Mouse (Mus musculus): ENCODE data around the gene Padi1.

Gene Padi1

DNA sequence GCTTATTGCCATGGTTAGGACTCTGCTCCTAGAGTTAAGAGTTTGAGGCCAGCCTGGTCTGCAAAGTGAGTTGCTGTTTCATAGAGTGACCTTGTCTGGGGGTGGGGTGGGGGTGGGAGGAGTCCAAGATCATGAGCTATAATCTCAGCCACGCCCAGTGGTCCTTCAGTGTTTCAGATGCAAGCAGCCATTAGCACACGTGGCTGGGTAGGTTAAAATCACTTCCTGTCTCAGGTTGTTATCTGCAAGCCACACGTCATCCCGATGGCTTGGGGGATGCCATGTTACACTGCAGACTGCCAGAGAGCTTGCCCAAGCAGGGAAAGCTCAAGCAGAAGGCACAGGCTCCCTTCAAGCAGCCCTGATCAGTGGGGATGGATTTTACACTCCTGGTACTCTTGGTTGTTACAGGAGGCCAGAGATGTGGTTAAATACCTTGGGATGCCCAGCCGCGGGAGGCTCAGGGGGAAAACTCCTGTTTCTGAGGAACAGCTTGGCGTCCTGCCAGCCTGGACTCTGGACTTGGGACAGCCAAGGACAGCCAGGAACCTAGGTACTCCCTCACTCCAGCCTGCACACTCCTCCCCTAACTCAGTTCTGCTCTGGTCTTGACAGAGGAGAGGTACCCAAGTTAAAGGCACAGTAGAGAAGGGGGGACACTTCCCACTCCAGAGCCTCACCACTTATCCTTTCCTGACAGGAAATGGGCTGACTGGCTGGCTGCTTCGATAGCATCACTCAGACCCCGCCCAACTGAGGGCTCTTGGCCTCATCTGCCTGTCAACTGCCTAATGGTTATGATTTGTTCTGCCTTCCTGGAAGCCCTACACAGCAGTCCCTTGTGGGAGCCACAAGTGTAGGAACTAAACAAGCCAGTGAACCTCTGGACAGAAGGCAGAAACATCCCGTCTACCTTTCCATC, 29.3 kb downstream of the Padi1 start:
- DNase-seq (ENCODE audit: low spot score in 2 of 2), result peak in 1 of 2 experiments; percentile 30

DNA sequence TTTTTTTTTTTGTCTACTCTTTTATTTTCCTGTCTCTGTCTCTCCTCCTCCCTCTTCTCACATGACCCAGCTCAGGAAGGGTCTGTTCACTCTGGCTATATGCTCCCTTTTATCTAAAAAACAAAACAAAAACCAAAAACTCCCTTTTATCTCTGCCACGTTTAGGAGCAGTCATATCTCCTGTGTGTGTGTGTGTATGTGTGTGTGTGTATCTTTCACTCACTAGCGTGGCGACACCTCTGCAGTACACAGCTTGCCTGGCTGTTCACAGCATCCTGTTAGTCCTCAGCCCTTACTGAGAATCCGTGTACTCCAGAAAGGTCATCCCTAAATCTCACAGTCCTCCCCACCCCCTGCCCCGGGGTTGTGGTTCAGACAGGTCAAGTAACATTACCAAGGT, 30.1 kb downstream of the Padi1 start:
- no peak for DNase-seq (ENCODE audit: low spot score in 2 of 2)

DNA sequence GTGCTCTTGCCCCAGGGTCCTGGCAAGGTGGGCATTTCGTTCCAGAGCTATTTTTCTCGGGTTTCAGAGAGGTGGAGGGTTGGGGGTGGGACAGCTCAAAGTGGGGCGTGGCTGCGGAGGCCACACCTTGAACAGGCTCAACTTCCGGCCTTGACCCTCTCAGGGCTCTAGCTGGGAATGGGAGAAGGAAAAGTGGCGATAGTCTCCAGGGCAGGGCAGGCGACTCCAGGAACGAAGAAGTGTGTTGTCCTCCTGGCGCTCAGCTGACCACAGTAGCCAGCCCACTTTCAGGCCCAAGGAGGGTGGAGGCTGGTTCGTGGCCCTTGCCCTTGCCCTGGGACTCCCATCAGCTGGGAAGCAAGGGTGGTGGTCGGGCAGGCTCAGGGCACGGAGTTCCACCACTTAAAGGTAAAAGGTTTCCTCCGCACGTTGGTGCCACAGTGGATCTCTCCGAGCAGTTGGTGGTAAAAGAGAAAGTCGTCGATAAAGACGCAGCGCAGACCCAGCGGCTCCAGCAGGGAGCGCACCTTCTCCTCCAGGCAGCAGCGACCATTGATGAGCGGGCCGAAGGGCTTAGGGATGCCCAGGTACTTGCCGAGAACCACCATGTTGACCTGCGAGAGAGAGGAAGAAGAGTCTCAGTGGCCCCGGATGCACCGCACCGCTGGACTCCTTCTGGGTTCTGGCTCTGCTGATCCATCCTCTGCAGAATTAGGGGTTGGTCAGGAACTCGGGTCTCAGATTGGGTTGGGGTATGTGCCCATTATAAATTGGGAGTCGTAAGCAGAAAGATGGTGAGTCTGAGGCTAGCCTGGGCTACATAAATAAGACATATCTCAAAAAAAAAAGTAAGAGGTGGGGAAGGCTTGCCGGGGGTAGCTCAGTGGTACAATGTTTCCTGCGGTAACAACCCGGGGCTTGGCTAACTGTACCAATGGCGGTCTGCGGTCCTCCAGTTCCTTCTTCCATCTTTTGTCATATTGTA, 31.0 kb downstream of the Padi1 start:
- DNase-seq (ENCODE audit: low spot score in 2 of 2), result peak; percentile 46 to 65

DNA sequence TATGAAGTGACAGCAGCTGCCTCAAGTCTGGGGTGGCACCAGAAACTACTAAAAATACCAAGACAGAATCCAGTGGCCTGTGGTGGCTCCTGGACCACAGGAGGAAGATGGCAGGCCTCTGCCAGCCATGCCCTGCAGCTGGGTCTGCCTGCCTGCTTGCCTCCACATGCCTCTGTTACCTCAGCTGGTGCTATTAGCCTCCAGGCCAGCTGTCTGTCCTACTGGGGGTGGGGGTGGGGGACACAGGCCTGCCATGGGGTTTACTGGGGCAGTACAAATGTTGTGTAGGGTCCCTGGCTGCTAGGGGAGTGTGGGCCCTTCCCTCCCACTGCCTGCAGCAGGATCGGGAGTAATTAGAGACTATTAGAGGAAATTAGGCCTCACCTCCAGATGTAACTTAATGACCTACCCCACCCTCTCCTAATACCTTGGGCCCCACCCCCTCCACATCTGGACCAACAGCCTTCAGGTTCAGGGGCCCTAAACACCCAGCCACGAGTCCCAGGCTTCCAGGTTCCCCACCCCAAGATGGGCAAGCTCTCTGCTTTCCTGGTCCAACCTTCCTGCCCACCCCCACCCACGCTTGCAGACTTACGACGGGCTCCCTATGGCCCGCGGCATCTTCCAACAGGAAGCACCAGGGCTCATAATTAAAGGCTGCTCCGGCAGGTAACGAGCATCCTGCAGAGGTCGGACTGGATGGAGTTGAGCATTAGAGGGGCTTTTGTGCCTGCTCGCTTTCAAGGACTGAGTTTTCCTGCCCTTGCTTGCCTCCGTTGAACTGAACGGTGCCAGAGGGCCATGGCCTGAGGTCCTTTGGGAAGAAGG, 32.0 kb downstream of the Padi1 start:
- no peak for DNase-seq (ENCODE audit: low spot score in 2 of 2)

DNA sequence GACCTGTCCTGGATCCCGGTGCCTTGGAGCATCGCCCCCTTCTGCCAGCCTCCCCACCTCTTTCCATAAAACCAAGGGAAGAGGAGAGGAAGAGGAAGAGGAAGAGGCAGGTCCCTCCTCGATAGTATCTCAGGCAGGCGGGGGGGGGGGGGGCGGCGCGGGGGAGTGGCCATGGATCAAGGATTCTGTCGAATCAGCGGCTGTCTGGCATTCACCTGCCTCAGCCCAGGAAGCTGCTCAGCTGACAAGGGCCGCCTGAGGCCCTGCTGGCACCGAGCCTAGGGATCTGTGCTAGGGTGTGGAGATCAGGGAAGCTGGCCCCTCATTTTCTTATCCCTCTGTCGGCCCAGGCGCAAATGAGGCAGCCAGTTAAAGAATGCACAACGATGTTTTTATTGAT, 33.0 kb downstream of the Padi1 start:
- no peak for DNase-seq (ENCODE audit: low spot score in 2 of 2)

DNA sequence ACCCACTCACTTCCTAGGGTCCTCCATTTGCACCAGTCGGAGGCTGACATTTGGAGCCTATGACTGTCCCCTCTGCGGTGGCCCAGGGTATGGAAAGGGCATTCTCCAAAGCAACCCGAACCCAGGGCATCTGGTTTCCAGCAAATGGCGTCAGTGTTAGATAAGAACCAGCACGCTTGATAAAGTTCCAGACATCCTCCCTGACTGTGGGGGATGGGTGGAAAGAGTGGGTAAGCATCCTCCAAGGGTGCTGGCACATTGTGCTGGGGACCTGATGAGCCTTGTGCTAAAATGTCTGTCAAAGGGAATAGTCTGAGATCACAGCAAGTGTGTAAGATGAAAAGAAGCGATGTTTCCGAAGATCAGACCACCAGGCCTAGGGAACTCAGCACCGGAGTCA, 33.4 kb downstream of the Padi1 start:
- no peak for DNase-seq (ENCODE audit: low spot score in 2 of 2)

DNA sequence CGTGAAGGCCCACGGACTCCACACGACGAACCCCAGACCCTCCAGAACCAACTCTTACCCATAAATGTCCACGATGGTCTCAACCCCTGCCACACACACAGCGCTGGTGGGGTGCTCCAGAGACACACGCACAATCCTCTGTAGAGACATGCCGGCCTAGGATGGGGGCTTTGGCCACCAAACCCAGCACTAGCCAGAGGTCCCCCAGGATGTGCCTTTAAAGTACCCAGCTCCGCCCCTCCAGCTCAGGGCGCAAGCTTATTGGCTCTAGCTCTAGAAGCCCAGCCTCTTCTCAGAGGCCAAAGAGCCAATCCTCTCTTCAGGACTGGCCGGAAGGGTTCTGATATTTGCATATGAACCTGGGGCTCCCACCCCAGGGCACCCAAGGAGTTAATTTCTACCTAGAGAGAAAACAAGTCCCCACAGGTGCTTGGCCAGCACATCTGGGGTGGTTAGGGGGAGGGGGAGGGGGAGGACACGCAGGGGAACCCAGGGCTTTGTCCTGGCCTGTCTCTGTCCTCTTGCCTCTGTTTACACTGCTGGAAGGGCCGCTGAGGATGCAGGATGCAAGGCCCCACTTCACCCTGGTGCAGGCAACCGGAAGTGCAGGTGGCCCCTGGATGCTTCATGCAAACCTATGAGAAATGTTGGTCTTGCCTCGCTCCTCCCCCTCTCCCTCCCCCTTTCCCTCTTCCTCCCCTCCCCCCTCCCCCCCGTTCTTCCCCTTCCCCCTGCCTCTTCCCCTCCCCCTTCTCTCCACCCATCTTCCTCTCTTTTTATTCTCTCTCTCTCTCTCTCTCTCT, 34.9 kb downstream of the Padi1 start, which contains the start of gene Padi3:
Gene Padi3 (minus strand): TSS at position 191 of the 803 bp plus-strand sequence.
- DNase-seq (ENCODE audit: low spot score in 2 of 2), result no peak

DNA sequence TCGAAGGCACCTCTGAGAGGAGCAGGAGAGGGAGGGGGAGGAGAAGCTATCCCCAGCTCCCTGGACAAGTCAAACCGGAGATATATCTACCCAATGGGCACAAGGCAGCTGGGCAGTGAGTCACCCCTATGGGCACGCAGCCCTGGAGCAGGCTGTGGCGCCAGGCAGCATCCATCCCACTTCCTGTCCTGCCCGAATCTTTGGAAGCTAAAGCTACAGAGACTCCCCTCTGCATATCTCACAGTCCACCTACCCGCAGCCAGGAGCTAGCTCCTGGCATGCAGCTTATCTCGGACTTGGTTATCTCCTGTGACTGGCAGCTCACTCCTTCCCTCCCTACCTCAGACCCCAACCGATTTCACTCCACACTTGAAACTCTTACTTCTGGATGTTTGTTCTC, 36.5 kb downstream of the Padi1 start:
- no peak for DNase-seq (ENCODE audit: low spot score in 2 of 2)

DNA sequence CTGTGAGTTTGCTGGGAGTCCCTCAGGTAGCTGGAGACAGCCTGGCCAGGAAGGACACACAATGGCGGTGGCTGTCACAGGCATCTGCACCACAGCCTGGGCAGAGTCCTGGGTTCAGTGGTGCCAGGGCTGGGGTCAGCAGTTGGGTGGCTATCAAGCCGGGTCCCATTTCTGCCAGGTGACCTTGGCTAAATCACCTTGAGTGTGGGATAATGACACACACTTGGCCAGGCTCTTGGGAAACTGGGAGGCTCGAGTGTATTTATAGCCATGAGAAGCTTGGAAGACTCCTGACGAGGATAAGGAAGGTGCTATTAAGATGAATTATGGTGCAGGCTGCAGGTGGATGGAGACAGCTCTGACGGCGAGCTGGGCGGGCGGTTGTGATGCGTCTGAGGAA, 41.0 kb downstream of the Padi1 start:
- no peak for DNase-seq (ENCODE audit: low spot score in 2 of 2)

DNA sequence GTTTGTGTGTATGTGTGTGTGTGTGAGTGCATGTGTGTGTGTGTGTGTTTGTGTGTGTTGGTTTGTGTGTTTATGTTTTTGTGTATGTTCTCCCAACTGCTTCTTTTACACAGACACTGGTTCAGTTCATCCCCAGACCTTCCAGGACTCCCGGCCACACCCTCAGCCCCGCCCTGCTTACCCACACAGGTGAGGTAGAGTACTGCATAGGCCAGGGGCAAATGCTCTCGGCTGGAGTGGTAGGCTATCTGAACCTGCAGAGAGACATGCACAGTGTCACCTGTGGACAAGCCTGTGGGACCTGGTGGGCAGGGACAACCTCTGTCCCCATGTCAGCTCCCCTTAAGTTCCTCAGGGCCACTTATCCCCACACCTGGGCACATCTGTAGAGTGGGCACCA, 44.2 kb downstream of the Padi1 start:
- DNase-seq (ENCODE audit: low spot score in 2 of 2), result no peak

DNA sequence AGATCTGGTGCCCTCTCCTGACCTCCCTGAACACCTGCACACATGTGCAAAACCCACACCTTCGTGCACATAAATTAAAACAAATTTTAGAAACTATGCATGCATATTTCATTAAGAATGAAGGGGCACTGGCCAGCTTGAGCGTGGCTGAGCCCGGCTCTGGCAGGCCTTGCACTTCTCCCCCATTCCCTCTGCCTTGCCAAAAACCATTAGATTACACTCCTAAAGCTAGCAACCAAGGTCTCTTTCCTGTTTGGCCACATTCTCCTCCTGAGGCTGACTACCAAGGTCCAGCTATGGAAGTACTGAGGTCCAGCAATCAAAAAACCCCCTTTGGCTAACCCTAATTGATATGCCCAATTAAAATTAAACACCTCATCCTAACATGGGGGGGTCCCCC, 48.8 kb downstream of the Padi1 start:
- no peak for DNase-seq (ENCODE audit: low spot score in 2 of 2)

DNA sequence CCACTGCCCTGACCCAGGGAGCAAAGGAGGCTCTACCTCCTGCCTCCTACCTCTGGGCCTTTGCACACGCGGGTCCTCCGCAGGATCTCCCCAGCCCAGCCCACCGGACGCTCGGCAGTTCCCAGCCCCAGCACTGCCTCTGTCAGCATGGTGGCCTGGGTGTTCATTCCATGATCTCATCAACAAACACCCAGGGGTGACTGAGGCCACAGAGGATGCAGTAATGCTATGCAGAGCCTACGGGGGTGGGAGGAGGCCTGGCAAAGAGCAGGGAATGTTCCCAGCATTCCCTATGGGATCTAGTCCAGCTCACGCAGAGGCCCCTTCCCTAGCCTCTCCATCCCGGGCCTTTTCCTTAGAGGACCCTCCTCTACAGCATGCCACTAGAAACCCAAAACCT, 50.9 kb downstream of the Padi1 start:
- no peak for DNase-seq (ENCODE audit: low spot score in 2 of 2)

DNA sequence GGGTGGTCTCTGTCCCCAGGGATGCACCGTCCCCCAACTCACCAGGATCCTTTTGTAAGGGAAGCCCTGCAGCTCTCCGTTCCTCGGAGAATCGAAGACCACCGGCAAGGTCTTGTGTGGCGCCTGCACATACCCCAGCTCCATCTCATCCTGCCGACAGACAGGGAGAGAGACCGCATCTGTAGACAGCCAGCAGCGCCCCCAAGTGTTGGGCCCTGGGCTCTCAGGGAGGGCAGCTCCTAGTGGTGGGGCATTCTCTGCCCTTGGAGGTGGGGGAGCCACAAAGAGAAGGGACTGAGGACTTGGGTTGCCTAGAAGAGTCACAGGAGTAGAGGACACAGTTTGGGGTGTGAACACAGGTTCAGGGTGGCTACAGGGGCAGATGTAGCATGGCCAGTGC, 51.8 kb downstream of the Padi1 start:
- DNase-seq (ENCODE audit: low spot score in 2 of 2), result no peak

DNA sequence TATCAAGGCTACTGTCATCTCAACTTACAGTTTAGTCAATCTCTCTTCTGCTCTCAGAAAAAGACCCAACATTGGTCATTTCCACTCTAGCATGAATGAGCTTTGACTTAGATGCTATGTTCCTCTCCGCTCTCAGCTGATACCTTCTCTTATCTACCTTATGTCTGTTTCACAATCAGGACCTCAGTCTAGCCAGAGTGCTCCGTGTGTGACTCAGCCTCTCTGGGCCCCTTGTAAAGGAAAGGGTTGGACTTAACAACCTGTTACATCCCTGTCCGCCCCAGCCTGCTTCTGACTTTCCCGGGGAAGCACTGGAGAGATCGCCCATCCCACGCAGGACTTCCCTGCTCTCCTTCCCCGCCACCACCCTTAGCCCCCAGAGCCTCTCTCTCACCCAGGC, 53.0 kb downstream of the Padi1 start:
- DNase-seq (ENCODE audit: low spot score in 2 of 2), result no peak

DNA sequence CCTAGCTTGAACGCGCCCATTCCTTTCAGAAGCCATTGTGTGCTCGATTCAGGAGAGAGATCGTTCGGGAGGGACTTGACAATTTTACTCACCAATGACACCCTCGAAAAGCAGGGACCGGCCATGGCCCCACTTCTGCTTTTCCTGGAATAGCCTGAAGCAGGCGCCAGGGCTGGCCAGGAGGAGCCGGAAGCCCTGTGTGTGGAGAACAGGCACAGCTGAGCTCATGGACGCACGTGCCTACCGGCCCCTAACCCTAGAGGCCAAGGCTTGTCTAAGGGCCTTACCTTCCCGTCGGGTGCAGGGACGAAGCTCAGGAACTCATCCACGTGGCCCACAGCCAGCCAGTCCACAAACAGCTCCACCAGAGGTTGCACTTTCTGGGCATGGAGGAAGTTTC, 54.5 kb downstream of the Padi1 start:
- DNase-seq (ENCODE audit: low spot score in 2 of 2), result no peak

DNA sequence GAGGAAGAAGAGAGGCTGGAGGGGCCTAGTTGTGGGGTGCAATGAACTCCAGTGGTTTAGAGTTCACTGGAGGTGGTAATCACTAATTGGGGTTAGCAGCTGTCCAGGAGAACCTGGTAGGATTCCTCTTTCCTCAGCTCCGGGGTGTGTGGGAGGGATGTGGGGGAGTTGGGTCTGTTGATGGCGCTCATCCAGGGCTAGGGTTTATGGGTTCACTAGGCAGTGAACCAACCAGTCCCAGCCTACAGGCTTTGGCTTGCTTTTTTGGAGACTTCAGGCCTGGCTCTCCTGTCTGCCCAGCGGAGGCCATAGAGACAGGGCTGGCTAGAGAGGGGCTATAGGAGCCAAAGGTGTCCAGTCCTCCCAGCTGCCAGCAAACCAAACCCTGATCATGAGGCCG, 55.6 kb downstream of the Padi1 start:
- DNase-seq (ENCODE audit: low spot score in 2 of 2), result no peak

DNA sequence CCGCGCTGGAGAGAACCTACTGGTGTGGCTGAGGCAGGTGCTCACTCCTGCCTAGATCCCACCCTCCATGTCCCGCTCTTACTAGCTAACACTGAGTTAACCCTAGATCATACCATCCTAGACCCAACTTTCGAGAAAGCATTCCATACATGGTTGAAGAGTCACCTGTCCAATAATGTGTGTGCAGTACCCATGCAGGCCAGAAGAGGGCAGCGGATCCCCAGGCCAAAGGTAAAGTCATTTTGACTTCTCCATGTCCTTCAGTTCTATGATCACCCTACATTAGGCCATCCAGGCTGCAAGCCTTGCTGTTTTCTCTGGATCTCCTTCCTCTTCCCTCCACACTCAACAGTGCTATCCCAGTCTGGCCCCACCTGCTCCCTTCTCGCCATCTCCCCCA, 56.6 kb downstream of the Padi1 start:
- DNase-seq (ENCODE audit: low spot score in 2 of 2), result peak; percentile 75 to 85

DNA sequence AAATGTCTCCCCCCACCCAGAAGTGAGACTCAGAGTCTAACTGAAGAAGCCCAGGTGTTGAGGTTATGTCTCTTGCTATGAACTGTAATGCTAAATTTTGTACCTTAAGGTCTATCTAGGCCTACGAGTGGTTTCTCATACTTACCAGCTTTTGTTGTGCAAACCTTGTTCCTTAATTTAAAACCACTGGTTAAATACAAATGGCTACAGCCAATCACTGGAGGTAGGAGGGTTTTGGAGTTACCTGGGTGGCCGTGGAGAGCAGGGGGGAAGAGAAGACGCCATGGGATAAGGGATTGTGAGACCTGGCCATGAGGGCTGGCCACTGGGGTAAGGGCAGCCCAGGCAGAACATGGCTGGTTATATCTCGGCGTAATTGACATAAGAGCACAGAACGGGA, 57.3 kb downstream of the Padi1 start:
- DNase-seq (ENCODE audit: low spot score in 2 of 2), result no peak

DNA sequence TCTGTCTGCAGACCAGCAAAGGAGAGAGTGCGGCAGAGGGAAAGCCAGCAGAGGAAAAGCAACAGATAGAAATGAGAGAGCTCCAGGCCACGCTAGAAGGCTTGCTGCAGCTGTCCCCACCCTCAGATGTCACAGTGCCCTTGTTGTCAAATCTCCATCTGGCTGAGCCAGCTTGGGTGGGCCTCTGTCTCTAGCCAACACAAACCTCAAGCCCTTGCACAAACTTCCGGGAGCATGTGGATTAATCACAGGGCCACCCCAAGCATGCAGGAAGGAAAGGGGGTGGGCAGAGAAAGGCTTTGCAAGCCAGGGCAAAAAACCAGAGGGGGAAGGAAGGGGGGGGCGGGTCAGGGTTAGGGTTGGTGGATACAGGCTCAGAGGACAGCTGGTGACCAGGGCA, 58.2 kb downstream of the Padi1 start:
- no peak for DNase-seq (ENCODE audit: low spot score in 2 of 2)

DNA sequence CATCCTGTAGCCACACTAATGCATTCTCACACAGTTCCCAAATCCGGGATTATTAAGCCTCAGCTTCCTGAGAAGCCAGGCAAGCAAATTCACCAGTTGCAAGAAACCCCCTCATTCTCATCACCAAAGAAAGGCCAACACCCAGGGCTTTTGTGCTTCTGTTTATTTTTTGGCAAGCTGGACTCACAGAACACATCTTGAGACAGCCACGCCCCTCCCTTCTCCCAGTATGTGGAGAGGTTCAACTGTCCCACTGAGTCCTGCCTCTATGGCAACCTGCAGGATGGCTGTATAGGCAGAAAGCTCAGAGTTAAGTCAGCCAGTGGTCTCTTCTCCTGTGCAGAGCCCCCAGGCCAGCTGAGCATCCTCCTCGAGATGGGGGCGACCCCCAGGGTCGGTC, 60.4 kb downstream of the Padi1 start:
- no peak for DNase-seq (ENCODE audit: low spot score in 2 of 2)

Measured in spleen, postnatal 10 days (tissue).